Mouse (Mus musculus) brown adipose tissue, adult 24 weeks (tissue): ENCODE data around the gene Uxs1. TPM values are rescaled to one million over a fixed set of nuclear protein-coding genes. Genes with fewer than 3 reads are reported as not detected.

Experiments
- H3K27ac ChIP-seq: fragments of 200-500 bp; replicated peaks from 2 replicates; pipeline ENCODE4 v1.5.1; 2012; ENCODE audit warnings: low read depth, mild to moderate bottlenecking, low read length
- H3K4me1 ChIP-seq: fragments of 200-500 bp; 2 replicates; pipeline ENCODE4 v1.6.1; 2012; ENCODE audit warnings: low read length, mixed read lengths; ENCODE audit not compliant: control insufficient read depth, insufficient read depth, insufficient read length
- H3K4me3 ChIP-seq: fragments of 200-500 bp; 2 replicates; pipeline ENCODE4 v1.5.1; 2012; ENCODE audit warnings: low read depth, mild to moderate bottlenecking, low read length, moderate library complexity; ENCODE audit not compliant: insufficient read depth
- polyA plus RNA-seq: library from polyadenylated mRNA; stranded (reverse); fragments of >200 nt; gene quantifications from 2 replicates; pipeline ENCODE4 v1.2.4, GENCODE M21; 2012; ENCODE audit not compliant: missing spikeins, insufficient read depth, insufficient read length

Gene Uxs1
- polyA plus RNA-seq, 1 experiment = 13.2 TPM

- Histone ChIP-seq H3K4me1 (peaks cover 3% of the 10 kb centered on the region; the same call in 1 of the 2 replicates), H3K27ac (no peak overlapping the region), H3K4me3 (no peak overlapping the region)
Measured at GRCm38 (mm10) chr1:43821804-43822203, 5.8 kb downstream of the Uxs1 start.

- Histone ChIP-seq H3K4me1 (peaks cover 3% of the 10 kb centered on the region; the same call in 1 of the 2 replicates), H3K27ac (no peak overlapping the region), H3K4me3 (no peak overlapping the region)
Measured at GRCm38 (mm10) chr1:43820571-43820970, 7.0 kb downstream of the Uxs1 start.

GRCm38 (mm10) chr1:43819091-43819490 is 8.5 kb downstream of the Uxs1 start:
- peaks cover 3% of the 10 kb centered on the region; the same call in 1 of the 2 replicates for H3K4me1 ChIP-seq
- H3K27ac ChIP-seq = no peak overlapping the region
- H3K4me3 ChIP-seq = no peak overlapping the region

- H3K4me1 ChIP-seq = peaks cover 3% of the 10 kb centered on the region; the same call in 1 of the 2 replicates
- no peak overlapping the region for H3K27ac ChIP-seq
- H3K4me3 ChIP-seq = no peak overlapping the region
Measured at GRCm38 (mm10) chr1:43818356-43818755, 9.2 kb downstream of the Uxs1 start.

- Histone ChIP-seq H3K27ac (no peak overlapping the region), H3K4me3 (no peak overlapping the region)
Measured at GRCm38 (mm10) chr1:43811764-43812163, 15.8 kb downstream of the Uxs1 start.

GRCm38 (mm10) chr1:43811055-43811454 is 16.5 kb downstream of the Uxs1 start:
- Histone ChIP-seq H3K27ac (no peak overlapping the region), H3K4me3 (no peak overlapping the region), H3K4me1 (no peaks in the 10 kb centered on the region)

More at GRCm38 (mm10) chr1:43811764-43812163, 15.8 kb downstream of the Uxs1 start:
- no peaks in the 10 kb centered on the region for H3K4me1 ChIP-seq

GRCm38 (mm10) chr1:43809351-43809750 is 18.2 kb downstream of the Uxs1 start:
- no peak overlapping the region for H3K27ac ChIP-seq
- H3K4me1 ChIP-seq = no peaks in the 10 kb centered on the region
- no peak overlapping the region for H3K4me3 ChIP-seq

GRCm38 (mm10) chr1:43803906-43804474 is 23.6 kb downstream of the Uxs1 start:
- no peak overlapping the region for H3K27ac ChIP-seq
- no peaks in the 10 kb centered on the region for H3K4me1 ChIP-seq
- H3K4me3 ChIP-seq = no peak overlapping the region

- Histone ChIP-seq H3K27ac (no peak overlapping the region), H3K4me3 (no peak overlapping the region), H3K4me1 (no peaks in the 10 kb centered on the region)
Measured at GRCm38 (mm10) chr1:43798048-43798447, 29.6 kb downstream of the Uxs1 start.

- H3K27ac ChIP-seq = no peak overlapping the region
- no peak overlapping the region for H3K4me3 ChIP-seq
- H3K4me1 ChIP-seq = no peaks in the 10 kb centered on the region
Measured at GRCm38 (mm10) chr1:43789765-43790164, 37.8 kb downstream of the Uxs1 start.

- Histone ChIP-seq H3K4me1 (no peaks in the 10 kb centered on the region), H3K27ac (no peak overlapping the region), H3K4me3 (no peak overlapping the region)
Measured at GRCm38 (mm10) chr1:43786711-43787110, 40.9 kb downstream of the Uxs1 start.

GRCm38 (mm10) chr1:43785316-43785715 is 42.3 kb downstream of the Uxs1 start:
- no peak overlapping the region for H3K27ac ChIP-seq
- H3K4me1 ChIP-seq = no peaks in the 10 kb centered on the region
- no peak overlapping the region for H3K4me3 ChIP-seq

- H3K4me3 ChIP-seq = no peak overlapping the region
- H3K27ac ChIP-seq = no peak overlapping the region
- no peaks in the 10 kb centered on the region for H3K4me1 ChIP-seq
Measured at GRCm38 (mm10) chr1:43783186-43783585, 44.4 kb downstream of the Uxs1 start.

GRCm38 (mm10) chr1:43782680-43783079 is 44.9 kb downstream of the Uxs1 start:
- H3K27ac ChIP-seq = no peak overlapping the region
- no peak overlapping the region for H3K4me3 ChIP-seq
- H3K4me1 ChIP-seq = no peaks in the 10 kb centered on the region

- no peak overlapping the region for H3K4me3 ChIP-seq
- no peak overlapping the region for H3K27ac ChIP-seq
- H3K4me1 ChIP-seq = no peaks in the 10 kb centered on the region
Measured at GRCm38 (mm10) chr1:43781672-43782071, 45.9 kb downstream of the Uxs1 start.

- no peak overlapping the region for H3K27ac ChIP-seq
- H3K4me1 ChIP-seq = no peaks in the 10 kb centered on the region
- no peak overlapping the region for H3K4me3 ChIP-seq
Measured at GRCm38 (mm10) chr1:43781195-43781594, 46.4 kb downstream of the Uxs1 start.
